Mouse (Mus musculus) heart, adult 18-20 months (tissue): ENCODE measurements around the gene Hyal1. TPM values are rescaled to one million over a fixed set of nuclear protein-coding genes. Genes with fewer than 3 reads are reported as not detected.

Source experiments
- DNase-seq, 2 experiments: peaks; one replicate each; pipeline ENCODE4 v3.0.0; 2021 to 2022; ENCODE audit warnings: mixed read lengths in 1 of 2
- total RNA-seq, 2 experiments: library from RNA; stranded (reverse); gene quantifications; 2 replicates each; pipeline ENCODE4 v1.2.3; 2021

The Hyal1 gene
- total RNA-seq, 2 experiments from 2014 or later = 3.4 to 5.1 TPM

GRCm38 (mm10) chr9:107594281-107595062, 17.7 kb downstream of the Hyal1 start:
- DNase-seq = no peak

- peak; percentile 84 to 86 for DNase-seq
Measured at GRCm38 (mm10) chr9:107596619-107597569, 20.2 kb downstream of the Hyal1 start.

GRCm38 (mm10) chr9:107598385-107598784, 21.7 kb downstream of the Hyal1 start:
- DNase-seq = no peak

- no peak for DNase-seq
Measured at GRCm38 (mm10) chr9:107599433-107599832, 22.7 kb downstream of the Hyal1 start.

GRCm38 (mm10) chr9:107599842-107600241, 23.1 kb downstream of the Hyal1 start:
- DNase-seq = no peak

GRCm38 (mm10) chr9:107600745-107601144, 24.0 kb downstream of the Hyal1 start:
- no peak for DNase-seq

GRCm38 (mm10) chr9:107601275-107601674, 24.5 kb downstream of the Hyal1 start:
- DNase-seq = no peak

- peak; percentile 91 to 98 for DNase-seq
Measured at GRCm38 (mm10) chr9:107602068-107602648, 25.4 kb downstream of the Hyal1 start.

GRCm38 (mm10) chr9:107603251-107603650, 26.5 kb downstream of the Hyal1 start:
- DNase-seq = no peak

GRCm38 (mm10) chr9:107605041-107605661, 28.4 kb downstream of the Hyal1 start:
- DNase-seq = no peak

GRCm38 (mm10) chr9:107606591-107606990, 29.9 kb downstream of the Hyal1 start:
- no peak for DNase-seq

GRCm38 (mm10) chr9:107607036-107607435, 30.3 kb downstream of the Hyal1 start:
- DNase-seq = no peak

- DNase-seq = no peak
Measured at GRCm38 (mm10) chr9:107607653-107608245, 31.0 kb downstream of the Hyal1 start.

- DNase-seq = peak in 1 of 2 experiments; percentile 50
Measured at GRCm38 (mm10) chr9:107608741-107609432, 32.2 kb downstream of the Hyal1 start, which contains the start of gene Sema3b. Gene Sema3b (minus strand): TSS chr9:107609229.

- DNase-seq = no peak
Measured at GRCm38 (mm10) chr9:107609433-107609830, 32.7 kb downstream of the Hyal1 start.

GRCm38 (mm10) chr9:107611456-107612190, 34.9 kb downstream of the Hyal1 start:
- peak; percentile 58 to 66 for DNase-seq

GRCm38 (mm10) chr9:107612191-107612944, 35.6 kb downstream of the Hyal1 start:
- peak; percentile 99 for DNase-seq

- DNase-seq = no peak
Measured at GRCm38 (mm10) chr9:107612945-107613569, 36.3 kb downstream of the Hyal1 start.

GRCm38 (mm10) chr9:107615035-107615434, 38.3 kb downstream of the Hyal1 start:
- DNase-seq = peak in 1 of 2 experiments; percentile 44
